Mouse (Mus musculus) hematopoietic stem cell, adult 5-6 weeks (primary cell): ENCODE measurements around the gene Nucb2. TPM values are rescaled to one million over a fixed set of nuclear protein-coding genes. Genes with fewer than 3 reads are reported as not detected.
A peak's percentile ranks its signal among the peaks of the same experiment; 100 is the strongest.

Experiments used
- ATAC-seq, 2 experiments: fragments of 125-278 bp in 1 of 2; replicated peaks in 1 of 2; 2 replicates each; pipeline ENCODE4 v1.8.0; 2016 to 2017; ENCODE audit warnings: inconsistent platforms in 2 of 2, mild to moderate bottlenecking in 2 of 2, moderate number of reproducible peaks in 2 of 2, low read depth in 1 of 2, moderate TSS enrichment in 1 of 2; ENCODE audit not compliant: low FRiP score in 2 of 2, poor library complexity in 2 of 2, severe bottlenecking in 2 of 2, insufficient read depth in 1 of 2, low TSS enrichment in 1 of 2
- total RNA-seq: library from RNA; stranded (forward); fragments of 172-1452, 232-1000 nt; gene quantifications from 2 replicates; pipeline ENCODE4 v1.2.3, GENCODE M21; 2017

The Nucb2 gene
- total RNA-seq, result 23.3 and 25.3 TPM in 2 replicates

DNA sequence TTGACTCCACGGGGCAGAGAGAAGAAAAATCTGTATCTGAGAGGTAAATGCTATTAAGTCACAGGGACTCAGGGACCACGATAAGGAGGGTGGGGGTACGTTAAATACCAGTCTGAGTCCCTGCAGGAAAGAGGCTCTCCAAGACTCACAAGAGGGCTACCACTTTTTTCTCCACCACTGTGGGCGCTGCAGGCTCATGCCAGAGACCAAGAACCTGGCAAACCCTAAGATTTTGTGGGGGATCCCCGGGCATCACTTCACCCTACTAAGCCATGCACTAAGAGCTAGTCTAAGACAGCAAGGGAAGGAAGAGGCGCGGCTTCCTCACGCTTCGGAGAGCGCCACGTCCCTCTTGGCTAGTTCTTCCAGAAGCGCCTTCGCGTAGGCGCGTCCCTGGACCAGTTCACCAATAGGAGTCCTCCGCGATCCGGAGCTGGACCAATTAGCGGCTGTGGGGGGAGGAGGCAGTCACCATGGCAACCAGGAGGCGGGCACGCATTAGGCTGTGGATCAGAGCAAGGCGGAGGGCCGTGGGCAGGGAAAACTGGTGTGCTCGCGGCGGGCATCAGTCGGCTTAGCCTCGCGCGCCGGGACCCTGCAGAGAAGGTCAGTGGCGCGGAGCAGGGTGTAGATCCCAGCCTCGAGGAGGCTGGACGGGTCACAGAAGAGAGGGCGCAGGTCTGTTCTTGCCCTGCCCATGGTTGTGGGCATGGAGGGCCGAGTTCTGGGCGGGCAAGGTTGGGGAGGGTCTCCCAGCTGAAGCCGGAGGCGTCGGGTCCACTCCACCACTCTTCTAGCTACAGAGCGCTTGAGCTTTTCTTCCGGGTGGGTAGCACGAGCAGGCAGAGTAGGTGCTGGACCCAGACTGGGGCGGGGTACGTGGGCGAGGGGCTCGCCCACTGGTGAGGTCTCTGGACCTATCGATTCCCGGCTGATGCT lies at the start of gene Nucb2:
TSS of gene Nucb2 (plus strand) at position 491 of the 939 bp plus-strand sequence.
- ATAC-seq, result peak; percentile 100

DNA sequence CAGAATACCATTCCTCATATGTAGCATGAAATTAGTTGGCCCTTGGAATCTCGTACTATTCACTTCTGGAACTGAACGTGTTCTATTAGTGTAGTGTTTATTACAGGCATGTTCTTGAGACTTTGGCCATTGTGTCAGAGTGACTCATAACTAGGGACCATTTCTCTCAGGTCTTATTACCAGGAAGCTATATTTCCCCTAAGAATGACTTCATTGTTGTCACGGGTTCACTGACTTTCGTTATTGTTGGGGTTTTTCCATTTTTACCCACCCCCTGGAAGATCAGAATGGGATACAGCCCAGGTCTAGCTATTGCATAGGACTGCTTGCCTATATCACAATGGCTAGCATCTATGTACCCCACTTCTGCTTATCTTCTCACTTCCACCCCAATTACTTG lies 47.2 kb upstream of the Nucb2 start:
- ATAC-seq, result no peak

DNA sequence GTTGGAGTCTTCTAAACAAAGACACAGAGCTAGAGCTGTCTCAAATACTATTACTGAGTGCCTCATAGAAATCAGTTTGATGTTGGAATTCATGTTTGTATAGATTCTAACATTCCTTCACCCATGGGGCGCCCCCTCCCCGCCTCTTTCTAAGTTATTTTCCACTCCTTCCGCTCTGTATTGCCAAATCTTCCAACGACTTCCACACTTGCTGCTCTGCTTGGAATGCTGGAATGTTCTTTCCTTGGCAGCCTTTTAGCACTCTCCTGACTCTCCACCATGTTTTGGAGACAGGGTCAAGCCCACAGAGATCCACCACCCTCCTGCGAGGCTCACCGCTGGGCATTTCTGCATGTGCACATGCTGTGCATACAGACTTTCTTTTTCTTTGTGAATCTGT lies 46.8 kb upstream of the Nucb2 start:
- no peak for ATAC-seq

DNA sequence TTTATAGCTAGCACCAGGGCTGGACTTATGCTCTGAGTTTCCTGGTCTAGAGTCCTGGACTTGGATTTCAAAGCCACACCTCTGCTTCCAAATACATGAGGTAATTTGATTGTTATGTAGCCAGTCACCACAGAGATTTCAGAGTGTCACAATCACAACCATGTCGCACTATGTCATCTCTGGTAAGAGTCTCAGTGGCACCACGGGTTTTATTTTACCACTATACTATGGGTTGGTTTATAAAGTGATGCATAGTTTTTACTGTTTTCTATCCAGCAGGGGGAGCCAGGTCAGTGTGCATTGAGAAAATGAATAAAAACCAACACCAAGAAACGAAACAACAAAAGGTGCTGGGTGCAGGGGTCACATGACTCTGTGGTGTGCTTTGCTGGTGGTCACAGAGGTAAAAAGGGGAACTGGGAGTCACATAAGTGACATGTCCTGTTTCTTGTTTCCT lies 45.2 kb upstream of the Nucb2 start:
- peak; percentile 85 to 88 for ATAC-seq

DNA sequence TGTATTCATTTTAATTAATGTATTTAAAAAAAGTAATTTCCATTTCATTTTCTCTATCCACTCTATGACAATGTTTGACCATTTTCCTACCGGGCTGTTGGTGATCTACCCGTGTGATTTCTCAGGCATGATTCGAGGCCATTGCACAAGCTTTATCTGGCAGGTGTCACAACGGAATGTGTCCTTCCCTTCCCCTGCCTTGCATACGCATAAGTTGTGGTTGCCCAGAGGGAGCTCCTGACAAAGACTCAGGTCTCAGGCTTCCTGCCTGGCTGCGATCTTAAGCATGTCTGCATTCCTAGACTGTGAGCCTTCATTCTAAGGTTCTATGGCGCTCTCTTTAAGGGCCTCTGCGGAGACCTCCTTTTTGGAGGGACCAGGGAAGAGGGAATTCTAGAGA lies 42.1 kb upstream of the Nucb2 start:
- ATAC-seq, result peak; percentile 34 to 50; a peak in 3 of 4 replicates

DNA sequence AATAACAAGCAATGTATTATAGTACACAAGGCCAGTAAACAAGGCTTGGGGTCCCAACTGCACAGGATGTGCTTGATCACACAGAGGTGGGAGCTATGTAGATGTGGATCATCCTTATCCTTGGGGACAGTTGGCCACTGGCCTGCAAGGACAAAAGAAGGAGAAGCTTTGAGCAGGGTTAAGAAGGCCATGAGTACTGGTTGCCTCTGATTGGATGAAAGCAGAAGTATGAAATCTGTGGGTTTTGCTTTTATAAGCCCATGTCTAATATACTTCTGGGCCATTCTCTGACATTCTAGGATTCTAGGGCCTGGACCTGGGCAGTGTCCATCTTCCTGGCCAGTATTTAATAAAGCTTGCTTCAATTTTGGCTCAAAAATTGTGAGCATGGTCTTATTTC lies 28.3 kb upstream of the Nucb2 start:
- ATAC-seq, result peak in 1 of 2 experiments; percentile 12; a peak in 1 of 4 replicates

DNA sequence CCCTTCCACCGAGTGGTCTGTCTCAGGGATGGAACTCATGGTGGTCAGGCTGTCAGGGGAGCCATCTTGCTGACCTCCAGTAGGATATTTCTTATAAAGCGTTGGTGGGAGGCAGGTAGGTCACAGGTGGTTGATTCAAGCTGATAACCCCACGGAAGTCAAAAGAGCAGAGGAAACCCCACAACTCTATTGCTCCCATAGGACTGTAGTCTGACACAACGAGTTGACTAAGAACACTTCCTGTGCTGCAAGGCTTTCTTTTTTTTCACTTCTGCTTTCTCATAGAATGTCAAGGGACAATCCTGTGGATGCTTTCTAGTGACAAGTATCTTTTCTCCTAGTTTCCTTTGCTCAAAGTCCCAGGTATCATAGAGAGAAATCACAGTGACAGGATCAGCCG lies 27.9 kb upstream of the Nucb2 start:
- peak; percentile 81 to 90 for ATAC-seq

DNA sequence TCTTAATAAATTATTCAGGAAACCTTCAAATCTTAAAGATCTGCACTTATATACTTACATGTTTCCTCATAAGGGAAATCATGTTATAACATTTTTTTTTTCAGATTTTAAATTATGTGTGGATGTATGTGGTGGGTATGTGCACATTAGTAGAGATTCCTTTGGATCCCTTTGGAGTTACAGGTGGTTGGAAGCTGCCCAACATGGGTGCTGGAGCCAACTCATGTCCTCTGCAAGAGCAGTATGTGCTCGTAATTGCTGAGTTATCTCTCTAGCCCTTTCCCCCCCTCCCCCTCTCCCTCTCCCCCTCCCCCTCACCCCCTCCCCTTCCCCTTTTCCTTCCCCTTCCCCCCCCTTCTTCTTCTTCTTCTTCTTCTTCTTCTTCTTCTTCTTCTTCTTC lies 21.1 kb upstream of the Nucb2 start:
- ATAC-seq, result no peak

DNA sequence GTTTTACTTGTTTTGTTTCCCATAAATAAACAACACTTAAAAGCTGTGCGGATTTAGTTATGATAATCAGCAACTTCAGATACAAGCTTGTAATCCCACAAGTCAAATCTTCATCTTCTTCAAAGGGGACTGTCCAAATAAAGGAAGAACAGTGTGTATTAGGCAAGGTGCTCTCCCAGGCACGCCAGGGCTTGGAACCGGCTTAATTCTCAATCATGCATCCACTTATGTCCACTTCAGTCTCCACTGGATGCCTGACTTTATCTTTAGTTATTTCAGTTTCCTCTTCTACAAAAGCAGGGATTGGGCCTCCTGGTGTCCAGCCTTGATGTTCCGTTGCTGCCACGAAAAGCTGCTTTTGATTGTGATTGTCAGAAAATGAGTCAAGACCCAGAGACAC lies 20.4 kb upstream of the Nucb2 start:
- no peak for ATAC-seq

DNA sequence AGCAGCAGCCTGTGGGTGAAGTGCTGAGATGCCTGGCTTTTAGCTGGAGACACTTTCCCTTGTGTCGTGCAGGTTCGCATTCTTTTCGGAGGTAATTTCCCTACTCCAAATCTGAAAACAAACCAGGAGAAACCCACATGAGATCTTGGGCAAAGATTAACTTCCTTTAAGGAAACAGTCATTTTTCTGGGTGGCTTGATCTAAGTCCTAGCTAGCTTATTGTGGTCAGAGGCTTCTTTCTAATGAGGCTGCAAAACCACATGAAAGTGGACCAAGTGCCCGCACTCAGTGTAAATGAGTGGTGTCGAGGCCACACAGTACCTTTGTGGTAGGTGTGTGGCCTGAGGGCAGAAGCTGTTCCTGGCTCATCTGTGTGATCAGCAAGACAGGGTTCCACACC lies 20.0 kb upstream of the Nucb2 start:
- peak; percentile 55 to 82 for ATAC-seq

DNA sequence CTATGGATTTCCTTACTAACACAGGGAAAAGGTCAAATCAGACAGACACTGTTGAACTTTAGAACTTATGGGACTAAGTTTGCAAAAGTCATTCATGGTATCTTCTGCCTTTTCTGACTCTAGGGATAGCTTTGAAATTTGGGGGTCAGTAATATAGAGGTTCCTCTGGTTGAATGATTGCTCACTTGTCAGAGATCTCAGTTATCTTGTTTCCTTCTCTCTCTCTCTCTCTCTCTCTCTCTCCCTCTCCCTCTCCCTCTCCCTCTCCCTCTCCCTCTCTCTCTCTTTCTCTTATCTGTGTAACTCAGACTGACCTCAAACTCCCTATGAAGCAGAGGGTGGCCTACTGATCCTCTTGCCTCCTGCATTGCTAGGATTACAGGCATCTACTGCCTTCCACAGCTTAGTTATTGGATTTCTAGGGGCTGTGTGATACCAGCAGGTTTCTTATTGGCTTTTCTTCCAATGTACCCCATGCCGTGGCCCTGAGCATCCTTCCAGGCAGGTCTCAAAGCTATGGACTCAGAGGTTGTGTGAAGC lies 19.0 kb upstream of the Nucb2 start:
- ATAC-seq, result no peak

DNA sequence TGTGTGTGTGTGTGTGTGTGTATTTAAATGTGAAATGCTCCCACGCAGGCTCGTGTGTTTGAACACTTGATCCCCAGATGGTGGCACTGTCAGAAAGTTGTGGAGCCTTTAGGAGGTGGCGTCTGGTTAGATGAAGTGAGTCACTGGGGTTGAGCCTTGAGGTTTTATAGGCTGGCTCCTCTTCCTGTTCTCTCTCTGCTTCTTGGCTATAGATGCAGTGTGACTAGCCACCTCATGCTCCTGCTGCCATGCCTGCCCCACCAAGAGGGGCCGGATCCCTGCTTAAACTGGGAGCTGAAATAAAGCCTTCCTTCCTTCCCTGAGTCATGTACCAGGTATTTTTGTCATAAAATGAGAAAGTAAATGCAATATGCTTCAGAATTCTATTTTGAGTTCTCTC lies 13.1 kb upstream of the Nucb2 start:
- ATAC-seq, result no peak

DNA sequence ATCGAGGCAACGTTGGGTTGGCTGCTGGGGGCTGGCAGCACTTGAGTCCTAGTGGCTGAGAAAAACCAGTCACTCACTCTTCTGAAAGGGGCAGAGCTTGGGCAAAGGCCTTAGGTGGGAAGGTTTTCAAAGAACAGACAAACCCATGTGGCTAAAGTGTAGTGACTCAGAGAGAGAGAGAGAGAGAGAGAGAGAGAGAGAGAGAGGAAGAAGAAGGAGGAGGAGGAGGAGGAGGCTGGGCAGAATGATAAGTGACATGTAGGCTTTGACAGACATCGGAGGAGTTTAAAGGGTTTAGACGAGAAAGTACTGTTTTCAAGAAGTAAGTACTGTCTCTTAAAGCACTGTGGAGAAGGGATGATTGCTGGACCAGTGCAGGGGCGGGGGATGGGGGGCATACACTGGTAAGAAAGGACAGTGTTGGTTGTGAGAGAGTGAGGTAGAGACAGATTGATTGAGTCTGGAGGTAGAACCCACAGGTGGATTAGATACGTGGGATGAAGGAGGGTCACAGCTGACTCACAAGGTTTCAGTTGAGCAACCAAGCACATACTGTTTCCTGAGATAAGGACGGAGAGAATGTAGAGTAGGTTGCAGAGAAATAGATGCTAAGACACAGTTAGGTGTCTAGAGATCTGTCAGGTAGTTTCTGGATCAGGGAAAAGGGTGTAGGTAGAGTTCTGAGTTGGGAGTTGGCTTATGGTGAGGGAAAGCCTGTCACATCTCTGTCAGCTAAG lies 10.7 kb upstream of the Nucb2 start:
- ATAC-seq, result no peak; a peak in 1 of 4 replicates

DNA sequence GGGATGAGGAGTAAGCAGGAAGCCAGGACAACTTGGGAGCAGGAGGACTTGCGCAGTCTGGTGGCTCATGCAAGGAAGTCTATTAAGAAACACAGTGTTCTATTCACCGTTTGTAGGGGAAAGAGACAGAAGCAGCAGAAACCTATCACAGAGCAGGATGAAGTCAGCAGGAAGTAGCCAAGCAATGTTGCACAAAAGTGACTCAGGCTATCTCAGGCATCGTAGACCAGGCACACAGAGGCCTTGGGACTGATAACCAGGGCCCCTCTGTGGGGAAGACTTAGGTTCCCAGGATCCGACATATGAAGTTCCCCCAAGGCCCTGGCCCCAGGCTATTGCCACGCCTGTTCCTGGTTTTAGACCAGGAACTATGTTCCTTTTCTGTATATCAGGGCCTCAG lies 9.6 kb upstream of the Nucb2 start:
- peak; percentile 44 to 62; a peak in 2 of 4 replicates for ATAC-seq

DNA sequence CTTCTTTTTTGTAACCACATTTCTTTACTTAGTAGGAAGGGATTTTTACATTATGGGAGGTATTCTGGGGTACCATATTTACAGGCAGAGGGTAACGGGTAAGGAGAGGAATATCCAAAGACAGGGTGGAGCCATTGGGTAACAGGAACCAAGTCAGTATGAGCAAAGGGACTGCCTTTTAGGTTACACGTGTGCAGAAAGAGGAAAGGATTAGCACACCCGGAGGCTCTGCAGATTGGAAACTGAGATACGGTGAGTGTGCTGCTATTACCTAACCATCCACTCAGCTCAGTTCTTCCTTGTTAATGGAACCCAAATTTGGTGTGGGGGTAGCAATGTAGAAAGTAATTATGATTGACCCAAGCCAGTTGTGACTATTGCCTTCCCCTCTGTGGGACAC lies 7.4 kb upstream of the Nucb2 start:
- ATAC-seq, result peak in 1 of 2 experiments; percentile 54; a peak in 1 of 4 replicates

DNA sequence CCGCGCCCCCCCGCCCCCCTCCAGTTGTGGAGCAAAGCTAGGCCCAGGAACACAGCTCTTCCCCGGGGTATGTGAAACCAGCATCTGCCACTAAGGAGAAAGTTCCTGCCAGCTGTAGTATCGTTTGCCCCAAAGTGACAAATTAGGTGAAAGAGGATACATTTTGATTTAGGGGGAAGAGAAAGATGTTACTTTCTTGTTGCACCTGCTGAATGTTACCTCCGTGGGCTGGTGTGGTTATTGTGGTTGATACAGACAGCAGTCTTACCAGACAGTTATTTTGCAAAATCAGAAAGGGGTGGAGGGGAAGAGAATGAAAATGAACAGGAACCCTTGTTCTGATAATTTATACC lies 625 bp downstream of the Nucb2 start:
- no peak for ATAC-seq

DNA sequence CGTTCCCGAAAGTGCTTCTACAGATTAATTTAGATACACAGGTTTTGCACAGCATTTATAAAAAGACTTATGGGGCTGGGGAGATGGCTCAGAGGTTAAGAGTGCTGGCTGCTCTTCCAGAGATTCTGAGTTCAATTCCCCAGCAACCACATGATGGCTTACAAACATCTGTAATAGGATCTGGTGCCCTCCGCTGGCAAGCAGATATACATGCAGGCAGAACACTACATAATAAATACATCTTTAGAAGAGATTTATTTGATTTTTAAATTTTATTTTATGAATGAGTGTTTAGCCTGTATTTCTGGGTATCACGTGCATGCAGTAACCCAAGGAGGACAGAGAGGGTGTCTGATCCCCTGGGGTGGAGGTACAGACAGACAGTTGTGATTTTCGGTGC lies 9.9 kb downstream of the Nucb2 start:
- no peak for ATAC-seq

DNA sequence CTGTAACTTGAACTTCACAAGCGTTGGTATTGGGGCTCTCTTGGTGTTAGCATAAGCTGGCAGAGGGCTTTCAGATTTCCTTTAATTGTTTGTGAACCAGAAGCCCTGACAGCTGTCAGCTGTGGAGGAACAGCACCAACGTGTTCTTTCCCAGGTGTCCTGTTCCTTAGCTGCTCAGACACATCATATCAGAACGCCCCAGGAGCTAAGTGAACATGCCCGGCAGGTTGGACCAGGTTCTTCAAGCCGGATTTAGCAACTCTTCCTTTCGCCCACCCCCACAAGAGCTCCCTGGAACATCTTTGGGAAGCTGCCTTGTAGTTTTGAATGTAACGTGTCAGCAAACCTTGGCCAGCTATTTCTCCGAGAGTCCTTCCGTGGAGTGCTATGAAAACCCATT lies 10.4 kb downstream of the Nucb2 start:
- ATAC-seq, result no peak
